Mouse (Mus musculus): ENCODE measurements at regions not wholly inside any gene's neighbourhood (a gene's known extent, or its start where the extent isn't known, plus 50 kb on each side); places are given as distances from the start of the nearest gene placed in this dataset.
"Not testable (repeated sequence)": the region's sequence is repeated elsewhere in the genome, so short reads cannot be mapped to it uniquely, and the experiment has no call there.

GRCm38 (mm10) chr17:82674593-82674992 is 540.5 kb upstream of the Pkdcc start:
- no peak for ATAC-seq (ENCODE audit: low FRiP score)
- H3K9ac ChIP-seq: no peak overlapping the region
- WGBS: 96% methylated on average over 2 of the region's 2 CpGs

GRCm38 (mm10) chr17:82666557-82666956 is 548.5 kb upstream of the Pkdcc start:
- not testable (repeated sequence) for H3K4me1 ChIP-seq (replicated peaks); H3K9me3 ChIP-seq; H3K36me3 ChIP-seq; H3K4me2 ChIP-seq; H3K9ac ChIP-seq; H3K4me3 ChIP-seq; ATAC-seq (ENCODE audit: low FRiP score); H3K27ac ChIP-seq; H3K27me3 ChIP-seq
- WGBS: 59% methylated on average over 1 of the region's 1 CpGs

More at GRCm38 (mm10) chr17:82674593-82674992, 540.5 kb upstream of the Pkdcc start:
- Histone ChIP-seq H3K27me3 (no peaks in the 10 kb centered on the region), H3K4me2 (no peak overlapping the region), H3K4me1 (replicated peaks) (no peaks in the 10 kb centered on the region), H3K9me3 (no peaks in the 10 kb centered on the region), H3K4me3 (no peak overlapping the region), H3K27ac (no peak overlapping the region), H3K36me3 (no peaks in the 10 kb centered on the region)

- no peak for ATAC-seq (ENCODE audit: low FRiP score)
- no peaks in the 10 kb centered on the region for H3K4me1 ChIP-seq (replicated peaks)
- no peaks in the 10 kb centered on the region for H3K27me3 ChIP-seq
- no peak overlapping the region for H3K27ac ChIP-seq
- WGBS: 89% methylated on average over 6 of the region's 6 CpGs
- H3K9me3 ChIP-seq: no peaks in the 10 kb centered on the region
- H3K4me2 ChIP-seq: no peak overlapping the region
- H3K4me3 ChIP-seq: no peak overlapping the region
- H3K9ac ChIP-seq: no peak overlapping the region
- H3K36me3 ChIP-seq: no peaks in the 10 kb centered on the region
Observed at GRCm38 (mm10) chr17:82664352-82664751, 550.7 kb upstream of the Pkdcc start.

- no peaks in the 10 kb centered on the region for H3K4me1 ChIP-seq (replicated peaks)
- 80% methylated on average over 1 of the region's 1 CpGs for WGBS
- no peak overlapping the region for H3K4me3 ChIP-seq
- no peak overlapping the region for H3K27ac ChIP-seq
- ATAC-seq (ENCODE audit: low FRiP score): no peak
- H3K27me3 ChIP-seq: no peaks in the 10 kb centered on the region
- H3K36me3 ChIP-seq: no peaks in the 10 kb centered on the region
- no peak overlapping the region for H3K4me2 ChIP-seq
- H3K9ac ChIP-seq: no peak overlapping the region
- H3K9me3 ChIP-seq: no peaks in the 10 kb centered on the region
Observed at GRCm38 (mm10) chr17:82636459-82637189, 578.5 kb upstream of the Pkdcc start.

- no peaks in the 10 kb centered on the region for H3K27me3 ChIP-seq
- no peak overlapping the region for H3K4me3 ChIP-seq
- H3K9ac ChIP-seq: no peak overlapping the region
- no peaks in the 10 kb centered on the region for H3K9me3 ChIP-seq
- H3K4me2 ChIP-seq: no peak overlapping the region
- ATAC-seq (ENCODE audit: low FRiP score): no peak
- 84% methylated on average over 4 of the region's 4 CpGs for WGBS
- H3K27ac ChIP-seq: no peak overlapping the region
- no peaks in the 10 kb centered on the region for H3K4me1 ChIP-seq (replicated peaks)
- no peaks in the 10 kb centered on the region for H3K36me3 ChIP-seq
Observed at GRCm38 (mm10) chr17:82635849-82636248, 579.2 kb upstream of the Pkdcc start.

- WGBS: 82% methylated on average over 3 of the region's 3 CpGs
- H3K9me3 ChIP-seq: no peaks in the 10 kb centered on the region
- H3K9ac ChIP-seq: no peak overlapping the region
- H3K4me2 ChIP-seq: no peak overlapping the region
- no peak overlapping the region for H3K4me3 ChIP-seq
- H3K27ac ChIP-seq: no peak overlapping the region
- no peaks in the 10 kb centered on the region for H3K27me3 ChIP-seq
- no peak for ATAC-seq (ENCODE audit: low FRiP score)
- no peaks in the 10 kb centered on the region for H3K36me3 ChIP-seq
- no peaks in the 10 kb centered on the region for H3K4me1 ChIP-seq (replicated peaks)
Observed at GRCm38 (mm10) chr17:82606642-82607175, 608.4 kb upstream of the Pkdcc start.

GRCm38 (mm10) chr17:82583801-82584200 is 631.3 kb upstream of the Pkdcc start:
- no peak overlapping the region for H3K27ac ChIP-seq
- H3K4me3 ChIP-seq: no peak overlapping the region
- no peaks in the 10 kb centered on the region for H3K27me3 ChIP-seq
- WGBS: 56% methylated on average over 2 of the region's 2 CpGs
- H3K9ac ChIP-seq: no peak overlapping the region
- no peaks in the 10 kb centered on the region for H3K36me3 ChIP-seq
- H3K9me3 ChIP-seq: no peaks in the 10 kb centered on the region
- no peak for ATAC-seq (ENCODE audit: low FRiP score)
- no peak overlapping the region for H3K4me2 ChIP-seq
- 0 out of 2 replicates have a peak, but pooled peaks cover 3% of the 10 kb centered on the region for H3K4me1 ChIP-seq (replicated peaks)

GRCm38 (mm10) chr17:82533521-82533920 is 681.6 kb upstream of the Pkdcc start:
- no peak overlapping the region for H3K4me3 ChIP-seq
- no peak overlapping the region for H3K27ac ChIP-seq
- no peaks in the 10 kb centered on the region for H3K9me3 ChIP-seq
- no peak for ATAC-seq (ENCODE audit: low FRiP score)
- no peaks in the 10 kb centered on the region for H3K27me3 ChIP-seq
- H3K9ac ChIP-seq: no peak overlapping the region
- WGBS: 90% methylated on average over 5 of the region's 5 CpGs
- no peaks in the 10 kb centered on the region for H3K4me1 ChIP-seq (replicated peaks)
- no peaks in the 10 kb centered on the region for H3K36me3 ChIP-seq
- no peak overlapping the region for H3K4me2 ChIP-seq

GRCm38 (mm10) chr17:82518129-82518528 is 697.0 kb upstream of the Pkdcc start:
- Histone ChIP-seq H3K36me3 (no peaks in the 10 kb centered on the region), H3K9me3 (no peaks in the 10 kb centered on the region), H3K27ac (no peak overlapping the region), H3K4me3 (no peak overlapping the region), H3K27me3 (no peaks in the 10 kb centered on the region), H3K9ac (no peak overlapping the region), H3K4me1 (replicated peaks) (no peaks in the 10 kb centered on the region), H3K4me2 (no peak overlapping the region)
- no peak for ATAC-seq (ENCODE audit: low FRiP score)

GRCm38 (mm10) chr17:82516850-82517249 is 698.2 kb upstream of the Pkdcc start:
- H3K9me3 ChIP-seq: no peaks in the 10 kb centered on the region
- no peak overlapping the region for H3K9ac ChIP-seq
- H3K27me3 ChIP-seq: no peaks in the 10 kb centered on the region
- H3K4me3 ChIP-seq: no peak overlapping the region
- H3K4me1 ChIP-seq (replicated peaks): no peaks in the 10 kb centered on the region
- no peaks in the 10 kb centered on the region for H3K36me3 ChIP-seq
- no peak for ATAC-seq (ENCODE audit: low FRiP score)
- WGBS: 74% methylated on average over 3 of the region's 3 CpGs
- no peak overlapping the region for H3K4me2 ChIP-seq
- H3K27ac ChIP-seq: no peak overlapping the region

GRCm38 (mm10) chr17:82513816-82514215 is 701.3 kb upstream of the Pkdcc start:
- H3K36me3 ChIP-seq: no peaks in the 10 kb centered on the region
- H3K9ac ChIP-seq: no peak overlapping the region
- no peak for ATAC-seq (ENCODE audit: low FRiP score)
- 71% methylated on average over 2 of the region's 2 CpGs for WGBS
- no peaks in the 10 kb centered on the region for H3K9me3 ChIP-seq
- H3K4me1 ChIP-seq (replicated peaks): no peaks in the 10 kb centered on the region
- H3K27me3 ChIP-seq: no peaks in the 10 kb centered on the region
- no peak overlapping the region for H3K27ac ChIP-seq
- H3K4me2 ChIP-seq: no peak overlapping the region
- H3K4me3 ChIP-seq: no peak overlapping the region

GRCm38 (mm10) chr17:82504291-82504690 is 710.8 kb upstream of the Pkdcc start:
- H3K27ac ChIP-seq: no peak overlapping the region
- H3K4me1 ChIP-seq (replicated peaks): no peaks in the 10 kb centered on the region
- 86% methylated on average over 3 of the region's 3 CpGs for WGBS
- H3K36me3 ChIP-seq: no peaks in the 10 kb centered on the region
- ATAC-seq (ENCODE audit: low FRiP score): no peak
- no peak overlapping the region for H3K4me2 ChIP-seq
- H3K4me3 ChIP-seq: no peak overlapping the region
- no peak overlapping the region for H3K9ac ChIP-seq
- no peaks in the 10 kb centered on the region for H3K27me3 ChIP-seq
- no peaks in the 10 kb centered on the region for H3K9me3 ChIP-seq

GRCm38 (mm10) chr17:82485544-82485943 is 729.5 kb upstream of the Pkdcc start:
- Histone ChIP-seq H3K27ac (no peak overlapping the region), H3K4me1 (replicated peaks) (no peaks in the 10 kb centered on the region), H3K4me3 (no peak overlapping the region), H3K36me3 (no peaks in the 10 kb centered on the region), H3K4me2 (no peak overlapping the region), H3K9ac (no peak overlapping the region), H3K9me3 (no peaks in the 10 kb centered on the region), H3K27me3 (no peaks in the 10 kb centered on the region)
- WGBS: 74% methylated on average over 3 of the region's 3 CpGs
- ATAC-seq (ENCODE audit: low FRiP score): no peak
